Mouse (Mus musculus): Measurements from ENCODE around the gene Dock4. TPM values are rescaled to one million over a fixed set of nuclear protein-coding genes. Genes with fewer than 3 reads are reported as not detected.

Dock4 gene
- 0.14 and 0.18 TPM in 2 replicates for polyA plus RNA-seq (2012)

GRCm38 (mm10) chr12:40445648-40446449 lies at the start of gene Dock4, which contains the start of gene Zfp277:
Gene Dock4 (plus strand): TSS chr12:40445952.
Gene Zfp277 (minus strand): TSS chr12:40445902.

Other genes with a start within 250 kb of the Dock4 start
- gene Lsmem1, start 246.5 kb upstream of the Dock4 start, polyA plus RNA-seq (2012), result not detected in 2 replicates
- gene Ifrd1, start 197.4 kb upstream of the Dock4 start, polyA plus RNA-seq (2012), result 77.7 and 94.8 TPM in 2 replicates
- gene Zfp277, start 50 bp upstream of the Dock4 start, polyA plus RNA-seq (2012), result 2.9 and 3.3 TPM in 2 replicates